Mouse (Mus musculus) thymus, adult 2 months (tissue): Measurements from ENCODE around the gene Phf24.
A peak's percentile ranks its signal among the peaks of the same experiment; 100 is the strongest.

Experiments used
- CTCF ChIP-seq: fragments of 200-500 bp; IDR thresholded peaks from 2 replicates; pipeline ENCODE4 v1.5.1; 2012; ENCODE audit warnings: mild to moderate bottlenecking, control low read depth, low read length, moderate library complexity, borderline replicate concordance; ENCODE audit not compliant: control insufficient read depth, poor library complexity, insufficient read depth; ENCODE audit errors: extremely low read depth
- POLR2A ChIP-seq: fragments of 200-500 bp; IDR thresholded peaks from 2 replicates; pipeline ENCODE4 v1.6.1; 2012; ENCODE audit warnings: mild to moderate bottlenecking, low read length, control low read depth, moderate library complexity; ENCODE audit not compliant: control insufficient read depth, poor library complexity, insufficient read depth; ENCODE audit errors: extremely low read depth

GRCm38 (mm10) chr4:42954297-42954696 is 37.8 kb downstream of the Phf24 start:
- TF ChIP-seq POLR2A = no peak
- peak; percentile 90 for TF ChIP-seq CTCF
